Mouse (Mus musculus) heart, postnatal 36 days (tissue): ENCODE measurements around the gene Eipr1. TPM values are rescaled to one million over a fixed set of nuclear protein-coding genes. Genes with fewer than 3 reads are reported as not detected.

Experiments
- DNase-seq, 2 experiments: peaks; one replicate each; pipeline ENCODE4 v3.0.0; 2021 to 2022
- intact Hi-C: fragments of 180-260 bp; cut with DNase I; formaldehyde crosslinking; loops from one replicate; pipeline ENCODE4 v1.15.1; 2025
- total RNA-seq, 2 experiments: library from RNA; stranded (reverse); gene quantifications; 2 replicates each; pipeline ENCODE4 v1.2.3; 2021

Eipr1 gene
- total RNA-seq, 2 experiments from 2014 or later = 8.9 to 9.4 TPM

- DNase-seq = no peak
- intact Hi-C loops = no loop called here
Observed at GRCm38 (mm10) chr12:28773815-28774214, 22.2 kb downstream of the Eipr1 start.

GRCm38 (mm10) chr12:28775120-28775519, 23.5 kb downstream of the Eipr1 start:
- intact Hi-C loops = no loop called here
- DNase-seq = no peak

DNA sequence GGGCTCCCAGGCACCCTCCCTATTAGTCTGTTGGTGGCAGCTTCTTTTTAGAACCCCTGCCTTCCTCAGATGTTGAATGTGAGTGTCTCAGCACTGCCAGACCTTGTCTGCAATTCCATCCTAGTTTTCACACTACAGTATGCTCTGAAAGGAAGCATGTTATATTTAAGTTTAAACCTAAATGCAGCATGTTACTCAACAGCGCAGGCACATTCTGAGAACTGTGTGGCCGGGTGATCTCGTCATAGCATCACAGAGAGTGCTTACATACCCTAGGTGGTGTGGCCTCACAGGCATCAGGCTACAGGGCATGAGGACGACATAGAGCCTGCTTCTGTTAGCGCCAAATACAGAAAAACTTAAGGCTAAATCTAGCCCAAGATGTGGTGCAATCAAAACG, 24.0 kb downstream of the Eipr1 start:
- intact Hi-C loops = no loop called here
- no peak for DNase-seq

DNA sequence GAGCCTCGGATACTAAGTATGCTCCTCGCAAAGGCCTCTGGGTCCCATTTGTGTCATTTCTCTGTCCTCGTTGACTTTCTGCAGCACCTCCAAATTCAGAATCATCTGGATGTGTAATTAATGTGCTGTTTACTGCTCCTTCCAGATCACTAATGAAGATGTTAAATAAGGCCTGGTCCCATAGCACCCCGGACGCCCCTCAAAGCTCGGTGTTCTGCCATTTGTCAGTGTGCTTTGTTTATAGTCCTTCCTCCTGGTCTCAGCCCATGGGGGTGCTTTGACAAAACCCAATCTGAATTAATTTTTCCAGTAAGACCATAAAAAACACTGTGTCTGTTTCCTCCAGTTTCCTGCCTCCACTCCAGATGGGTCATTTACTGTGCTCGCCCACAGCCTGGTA, 28.6 kb downstream of the Eipr1 start:
- intact Hi-C loops = no loop called here
- DNase-seq = no peak

- intact Hi-C loops = no loop called here
- no peak for DNase-seq
Observed at GRCm38 (mm10) chr12:28782637-28783036, 31.0 kb downstream of the Eipr1 start.

GRCm38 (mm10) chr12:28784355-28784754, 32.8 kb downstream of the Eipr1 start:
- peak; percentile 14 for DNase-seq
- intact Hi-C loops = no loop called here

GRCm38 (mm10) chr12:28784864-28785263, 33.3 kb downstream of the Eipr1 start:
- intact Hi-C loops = no loop called here

GRCm38 (mm10) chr12:28785299-28785698, 33.7 kb downstream of the Eipr1 start:
- intact Hi-C loops = no loop called here
- no peak for DNase-seq

More at GRCm38 (mm10) chr12:28784864-28785263, 33.3 kb downstream of the Eipr1 start:
- no peak for DNase-seq

- intact Hi-C loops = no loop called here
- DNase-seq = no peak
Observed at GRCm38 (mm10) chr12:28786310-28786709, 34.7 kb downstream of the Eipr1 start.

DNA sequence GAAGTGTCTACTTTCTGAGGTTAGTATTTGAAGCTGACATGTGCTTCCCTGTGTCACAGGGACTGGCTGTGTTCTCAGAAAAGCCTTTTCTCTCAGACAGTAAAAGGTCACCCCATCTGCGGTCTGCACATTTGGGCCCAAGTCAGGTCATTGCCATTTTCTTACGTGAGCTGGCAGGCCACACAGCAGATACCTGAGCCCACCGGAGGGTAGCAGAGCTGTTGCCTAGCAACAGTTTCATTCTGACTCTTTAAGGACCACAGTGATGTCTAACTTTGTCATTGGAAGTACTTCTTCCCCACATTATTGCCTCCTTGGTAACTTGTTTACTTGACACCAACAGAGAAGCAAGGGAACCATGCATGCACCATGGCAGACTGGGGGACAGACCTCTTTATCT, 41.0 kb downstream of the Eipr1 start:
- DNase-seq = no peak
- intact Hi-C loops = no loop called here

- intact Hi-C loops = no loop called here
- DNase-seq = no peak
Observed at GRCm38 (mm10) chr12:28793715-28794114, 42.1 kb downstream of the Eipr1 start.

DNA sequence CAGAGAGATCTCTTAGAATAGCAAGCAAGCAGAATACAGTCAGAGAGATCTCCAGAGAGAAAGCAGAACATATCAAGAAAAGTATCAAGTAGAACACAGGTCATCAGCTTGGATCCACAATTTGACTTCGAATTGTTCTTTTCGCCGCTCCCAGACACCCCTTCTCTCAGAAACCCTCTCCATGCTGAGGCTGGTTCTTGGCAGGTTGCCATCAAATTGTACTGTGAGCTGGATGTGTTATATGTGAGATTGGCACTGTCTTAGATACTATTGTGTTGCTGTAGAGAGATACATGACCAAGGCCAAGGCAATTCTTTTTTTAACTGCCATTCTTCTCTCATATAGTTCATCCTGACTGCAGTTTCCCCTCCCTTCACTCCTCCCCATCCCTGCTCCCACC, 43.4 kb downstream of the Eipr1 start:
- no peak for DNase-seq
- intact Hi-C loops = no loop called here

GRCm38 (mm10) chr12:28796881-28797420, 45.3 kb downstream of the Eipr1 start:
- intact Hi-C loops = no loop called here
- no peak for DNase-seq

DNA sequence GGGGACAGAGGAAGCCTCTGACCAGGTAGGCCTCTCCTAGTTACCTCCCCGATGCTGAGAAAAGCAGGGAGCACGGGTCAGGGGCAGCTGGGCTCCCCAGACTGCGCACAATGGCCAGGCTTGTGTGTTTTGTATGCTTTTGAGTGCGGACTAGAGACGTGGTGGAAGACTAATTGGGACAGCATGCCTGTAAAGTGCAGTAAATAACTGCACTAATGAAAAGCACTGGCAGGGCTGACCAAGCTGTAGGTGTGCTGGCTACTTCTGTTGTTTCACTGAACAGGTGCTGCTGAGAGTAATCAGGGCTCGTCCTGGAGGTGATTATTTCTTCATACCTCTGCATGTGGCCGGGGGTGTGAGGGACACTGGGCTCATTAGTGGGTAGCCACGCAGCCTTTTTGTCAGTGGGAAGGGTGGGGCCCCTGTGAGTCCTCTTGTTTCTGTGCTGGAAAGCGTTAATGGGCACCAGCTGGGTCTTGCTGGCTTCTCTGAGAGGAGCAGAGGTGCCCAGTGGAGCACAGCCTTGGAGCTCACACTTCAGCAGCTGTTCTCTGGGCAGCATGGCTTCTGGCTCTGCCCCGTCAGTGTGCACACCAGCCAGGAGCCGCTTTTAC, 48.3 kb downstream of the Eipr1 start:
- DNase-seq = no peak

GRCm38 (mm10) chr12:28800423-28800822, 48.8 kb downstream of the Eipr1 start:
- DNase-seq = no peak

More for the DNA sequence above, 48.3 kb downstream of the Eipr1 start:
- intact Hi-C loops = no loop called here

DNA sequence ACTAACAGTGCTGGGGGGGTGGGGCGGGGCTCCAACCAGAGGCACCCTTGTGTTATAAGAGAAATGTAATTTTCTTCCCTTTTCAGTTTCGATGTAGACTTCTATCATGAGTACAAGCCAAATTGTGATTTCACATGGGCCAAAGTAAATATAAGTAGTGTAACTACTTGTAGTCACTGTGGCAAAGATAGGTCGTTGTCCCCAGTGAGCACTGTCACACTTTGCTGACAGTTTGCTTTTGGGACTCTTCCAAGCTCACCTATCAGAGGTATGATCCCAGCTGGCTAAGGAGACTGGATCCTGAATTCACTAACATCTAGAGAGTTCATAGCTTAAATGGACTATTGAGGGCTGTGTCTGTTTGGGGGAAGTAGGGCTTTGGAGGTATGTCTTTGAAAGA, 49.3 kb downstream of the Eipr1 start:
- intact Hi-C loops = no loop called here

More at GRCm38 (mm10) chr12:28800423-28800822, 48.8 kb downstream of the Eipr1 start:
- intact Hi-C loops = no loop called here

GRCm38 (mm10) chr12:28801731-28802130, 50.1 kb downstream of the Eipr1 start:
- no peak for DNase-seq
- intact Hi-C loops = no loop called here

More for the DNA sequence above, 49.3 kb downstream of the Eipr1 start:
- no peak for DNase-seq

DNA sequence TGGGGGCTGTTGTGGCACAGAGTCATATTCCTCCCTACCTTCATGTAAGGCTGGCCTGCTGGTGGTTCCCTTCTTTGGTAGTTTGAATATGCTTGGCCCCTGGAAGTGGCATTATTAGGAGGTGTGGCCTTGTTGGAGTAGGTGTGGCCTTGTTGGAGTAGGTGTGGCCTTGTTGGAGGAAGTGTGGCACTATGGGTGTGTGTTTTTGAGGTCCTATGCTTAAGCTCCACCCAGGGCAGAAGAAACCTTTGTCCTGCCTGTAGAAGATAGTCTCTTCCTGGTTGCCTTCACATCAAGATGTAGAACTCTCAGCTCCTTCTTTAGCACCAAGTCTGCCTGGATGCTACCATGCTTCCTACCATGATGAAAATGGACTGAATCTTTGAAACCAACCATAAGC, 51.4 kb downstream of the Eipr1 start:
- DNase-seq = no peak
- intact Hi-C loops = no loop called here

- intact Hi-C loops = no loop called here
- peak in 1 of 2 experiments; percentile 28 for DNase-seq
Observed at GRCm38 (mm10) chr12:28804558-28805481, 53.2 kb downstream of the Eipr1 start.

GRCm38 (mm10) chr12:28808786-28809375, 57.3 kb downstream of the Eipr1 start:
- intact Hi-C loops = no loop called here
- DNase-seq = no peak

- intact Hi-C loops = no loop called here
- no peak for DNase-seq
Observed at GRCm38 (mm10) chr12:28809756-28810337, 58.2 kb downstream of the Eipr1 start.
